Mouse (Mus musculus) G1E (cell line): ENCODE data around the gene Egflam. TPM values are rescaled to one million over a fixed set of nuclear protein-coding genes. Genes with fewer than 3 reads are reported as not detected.

Source experiments
- ATAC-seq: 2 replicates; pipeline ENCODE4 v1.8.0; 2016; ENCODE audit warnings: mild to moderate bottlenecking; ENCODE audit not compliant: insufficient number of reproducible peaks, poor library complexity, low FRiP score, severe bottlenecking; ENCODE audit errors: extremely low read depth
- DNase-seq: peaks from one replicate; pipeline ENCODE4 v3.0.0; 2012; ENCODE audit warnings: low spot score
- H3K27me3 ChIP-seq: 2 replicates; pipeline ENCODE4 v1.6.1; 2012; ENCODE audit warnings: mild to moderate bottlenecking, low read length, inconsistent platforms; ENCODE audit not compliant: insufficient read depth
- H3K36me3 ChIP-seq: replicated peaks from 2 replicates; pipeline ENCODE3; 2012; ENCODE audit warnings: mild to moderate bottlenecking, inconsistent platforms
- H3K4me1 ChIP-seq: 2 replicates; pipeline ENCODE4 v1.6.1; 2012; ENCODE audit warnings: low read depth, low read length, inconsistent platforms, mixed read lengths; ENCODE audit not compliant: insufficient read depth
- H3K4me3 ChIP-seq: 2 replicates; pipeline ENCODE4 v1.5.1; 2012; ENCODE audit warnings: low read depth, mild to moderate bottlenecking, inconsistent platforms, low read length, moderate library complexity, mixed read lengths
- H3K9me3 ChIP-seq: replicated peaks from 2 replicates; pipeline ENCODE4 v1.6.1; 2012; ENCODE audit warnings: inconsistent platforms
- CTCF ChIP-seq: IDR thresholded peaks from 2 replicates; pipeline ENCODE4 v1.5.1; 2012; ENCODE audit warnings: low read depth, low read length, inconsistent platforms, mixed read lengths
- GATA1 ChIP-seq: IDR thresholded peaks from 2 replicates; pipeline ENCODE4 v1.6.1; 2012; ENCODE audit warnings: borderline replicate concordance, low read length, inconsistent platforms, mixed read lengths
- GATA2 ChIP-seq: IDR thresholded peaks from 2 replicates; pipeline ENCODE4 v1.6.1; 2012; ENCODE audit warnings: low read depth, low read length, inconsistent platforms, borderline replicate concordance
- POLR2AphosphoS5 ChIP-seq: IDR thresholded peaks from 2 replicates; pipeline ENCODE4 v1.6.1; 2012; ENCODE audit warnings: low read depth, low read length, inconsistent platforms; ENCODE audit not compliant: insufficient replicate concordance
- TAL1 ChIP-seq: conservative IDR thresholded peaks from 2 replicates; pipeline ENCODE4 v1.6.1; 2012; ENCODE audit warnings: low read depth, low read length, inconsistent platforms, mixed read lengths
- polyA plus RNA-seq: library from polyadenylated mRNA; stranded (reverse); fragments of >175 nt; gene quantifications from 2 replicates; pipeline ENCODE4 v1.2.3, GENCODE M21; 2012
- total RNA-seq, 2 experiments: library from RNA; stranded (forward) in 1 of 2; stranded (reverse) in 1 of 2; fragments of 200-1000 nt in 1 of 2; fragments of >200 nt in 1 of 2; fragmentation: Nextera tagmentation in 1 of 2; gene quantifications; 2 replicates each; pipeline ENCODE4 v1.2.3; 2014 to 2017

Gene Egflam
- total and polyA plus RNA-seq, 3 experiments: 0.05 TPM; not detected in 2

DNA sequence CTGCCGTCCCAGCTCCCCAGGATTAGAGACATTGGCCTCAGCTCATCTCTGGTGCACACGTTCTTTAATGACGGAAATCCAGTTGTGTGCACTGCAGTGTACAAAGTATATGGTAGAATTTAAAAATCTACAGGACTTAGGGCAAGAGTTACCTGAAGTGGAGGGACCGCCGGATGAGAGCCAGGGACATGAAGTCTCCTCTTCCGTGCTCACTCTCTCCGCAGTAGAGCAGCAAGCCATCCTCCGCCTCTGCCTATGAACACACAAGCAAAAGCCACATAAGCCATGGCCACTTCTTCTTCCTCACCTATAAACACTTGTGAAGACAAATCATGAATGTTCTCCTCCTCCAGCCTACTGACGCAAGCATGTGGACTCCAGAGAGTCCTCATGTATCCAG is 147.2 kb downstream of the Egflam start:
- no peak for TF ChIP-seq GATA2
- TF ChIP-seq CTCF: no peak
- no peak for TF ChIP-seq POLR2AphosphoS5
- no peak for TF ChIP-seq GATA1
- no peak for TF ChIP-seq TAL1

DNA sequence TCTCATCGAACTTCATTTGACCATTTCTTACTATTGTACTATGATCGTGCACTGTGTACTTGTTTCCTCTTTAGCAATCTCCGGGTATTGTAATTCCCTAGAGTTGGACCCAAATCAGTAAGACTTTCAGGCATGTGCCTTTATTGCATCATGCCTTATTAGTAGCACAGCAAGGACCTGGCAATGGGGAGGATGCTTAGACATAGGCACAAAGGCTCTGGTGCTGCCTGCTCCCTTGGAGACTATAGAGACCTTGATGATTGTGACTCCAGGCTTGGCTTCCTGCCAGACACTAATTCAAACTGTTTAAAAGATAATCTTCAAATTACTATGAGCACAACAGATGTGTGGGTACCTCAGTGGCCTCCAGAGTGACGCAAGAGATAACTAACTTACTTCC is 149.0 kb downstream of the Egflam start:
- Histone ChIP-seq H3K9me3 (no peaks in the 10 kb centered on the region), H3K36me3 (no peaks in the 10 kb centered on the region), H3K27me3 (peaks cover 19% of the 10 kb centered on the region), H3K4me3 (no peak overlapping the region), H3K4me1 (no peaks in the 10 kb centered on the region)
- TF ChIP-seq CTCF: no peak
- no peak for TF ChIP-seq TAL1
- TF ChIP-seq GATA1: no peak
- no peak for TF ChIP-seq GATA2
- no peak for TF ChIP-seq POLR2AphosphoS5
- no peak for DNase-seq
- ATAC-seq: no peak

More for the DNA sequence above, 147.2 kb downstream of the Egflam start:
- H3K36me3 ChIP-seq: no peaks in the 10 kb centered on the region
- DNase-seq: no peak
- no peak for ATAC-seq
- H3K9me3 ChIP-seq: no peaks in the 10 kb centered on the region
- no peak overlapping the region for H3K4me3 ChIP-seq
- H3K27me3 ChIP-seq: peaks cover 13% of the 10 kb centered on the region
- no peaks in the 10 kb centered on the region for H3K4me1 ChIP-seq

DNA sequence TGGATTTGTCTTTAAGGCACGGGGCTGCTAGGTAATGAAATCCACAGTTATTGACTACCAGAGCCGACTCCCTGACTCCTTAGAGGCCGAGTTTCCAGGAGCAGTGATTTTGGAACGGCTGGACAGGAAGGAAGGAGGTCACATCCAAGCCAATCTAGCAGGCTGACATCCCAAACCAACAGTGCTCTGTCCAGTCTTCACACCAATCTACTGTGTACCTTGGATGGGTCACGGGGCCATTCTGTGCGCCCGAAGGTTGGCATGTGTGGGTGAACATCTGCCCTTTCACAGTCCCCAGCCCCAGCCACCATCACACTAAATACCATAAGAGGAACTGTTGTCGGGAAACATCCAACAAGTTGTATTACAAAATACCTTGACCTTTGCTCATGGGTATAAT is 150.9 kb downstream of the Egflam start:
- Histone ChIP-seq H3K4me1 (no peaks in the 10 kb centered on the region), H3K27me3 (peaks cover 23% of the 10 kb centered on the region), H3K4me3 (no peak overlapping the region), H3K9me3 (no peaks in the 10 kb centered on the region), H3K36me3 (no peaks in the 10 kb centered on the region)
- DNase-seq: no peak
- ATAC-seq: no peak
- TF ChIP-seq CTCF (no peak), GATA1 (no peak), TAL1 (no peak), GATA2 (no peak), POLR2AphosphoS5 (no peak)

DNA sequence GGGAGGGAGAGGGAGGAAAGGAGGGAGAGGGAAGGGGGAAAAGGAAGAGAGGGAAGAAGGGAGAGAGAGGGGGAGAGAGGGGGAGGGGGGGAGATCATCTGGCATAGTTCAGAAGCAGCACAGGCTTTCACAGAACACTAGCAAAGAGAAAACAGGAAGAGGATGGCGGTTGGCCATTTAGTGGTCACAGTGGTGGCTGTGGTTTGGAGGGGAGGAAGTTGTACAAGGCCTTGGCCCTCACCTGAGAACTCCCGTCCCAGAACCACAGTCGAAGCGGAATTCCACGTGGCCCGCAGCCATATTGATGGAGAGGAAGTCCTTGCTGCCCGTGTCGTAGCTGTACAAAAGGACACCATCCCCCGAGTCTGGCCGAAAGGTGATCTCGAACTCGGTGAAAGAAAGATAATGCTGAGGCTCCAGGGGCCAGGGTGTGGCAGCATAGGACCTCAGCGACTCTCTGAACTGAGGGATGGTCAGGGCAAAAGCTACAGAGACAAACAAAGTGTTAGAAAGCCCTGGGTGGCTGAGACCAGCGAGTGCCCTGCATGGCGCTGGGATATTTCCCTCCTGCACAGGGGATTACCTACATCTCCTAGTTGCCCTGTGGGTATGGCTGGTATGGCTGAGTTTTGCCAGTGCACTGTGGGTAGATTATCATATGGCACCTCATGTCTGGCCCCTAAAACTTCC is 155.9 kb downstream of the Egflam start:
- Histone ChIP-seq H3K4me1 (no peaks in the 10 kb centered on the region), H3K27me3 (peaks cover 26% of the 10 kb centered on the region), H3K4me3 (no peak overlapping the region), H3K9me3 (no peaks in the 10 kb centered on the region), H3K36me3 (no peaks in the 10 kb centered on the region)
- ATAC-seq (no peak), DNase-seq (no peak)
- TF ChIP-seq GATA2 (no peak), CTCF (no peak), GATA1 (no peak), POLR2AphosphoS5 (no peak)

DNA sequence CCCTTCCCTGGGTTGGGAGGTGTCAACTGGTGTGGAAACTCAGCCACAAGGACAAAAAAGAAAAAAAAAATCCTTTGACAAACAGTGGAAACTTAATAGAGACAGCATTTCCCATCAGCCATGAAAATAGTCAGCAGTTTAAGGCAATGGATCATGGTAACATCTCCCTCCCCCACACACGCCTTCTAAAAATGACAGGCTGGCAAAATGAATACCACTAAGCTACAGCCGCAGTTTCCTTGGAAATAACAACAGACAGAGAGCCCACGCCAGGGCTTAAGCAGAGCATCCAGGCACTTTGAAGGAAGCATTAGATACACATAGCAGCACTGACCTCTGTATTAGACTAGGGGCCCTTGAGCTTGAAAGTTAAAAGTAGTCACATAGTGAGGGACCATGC is 157.2 kb downstream of the Egflam start:
- H3K27me3 ChIP-seq: peaks cover 17% of the 10 kb centered on the region
- TF ChIP-seq GATA2 (no peak), TAL1 (no peak)

DNA sequence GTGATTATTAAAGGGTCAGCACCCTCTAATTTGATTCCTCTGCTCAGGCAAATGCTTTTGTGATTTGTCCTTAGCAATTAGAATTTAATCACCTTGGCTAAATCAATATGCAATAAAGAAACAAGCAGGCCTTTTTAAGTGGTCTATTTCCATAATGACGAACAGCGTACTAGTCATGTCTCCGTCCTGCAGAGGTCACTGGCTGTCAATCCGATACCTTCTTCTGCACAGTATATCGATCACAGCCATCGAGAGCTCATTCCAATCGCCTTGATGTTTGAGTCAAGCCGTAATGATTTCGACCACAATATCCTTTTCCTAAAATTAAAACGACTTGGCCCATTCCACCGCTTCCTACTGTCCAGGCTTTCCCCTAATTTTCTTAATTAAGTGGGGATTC is 158.3 kb downstream of the Egflam start:
- DNase-seq (no peak), ATAC-seq (no peak)
- Histone ChIP-seq H3K9me3 (no peaks in the 10 kb centered on the region), H3K4me3 (no peak overlapping the region), H3K4me1 (no peaks in the 10 kb centered on the region), H3K36me3 (no peaks in the 10 kb centered on the region), H3K27me3 (peaks cover 15% of the 10 kb centered on the region)
- TF ChIP-seq POLR2AphosphoS5: no peak
- no peak for TF ChIP-seq GATA2
- TF ChIP-seq TAL1: no peak
- no peak for TF ChIP-seq CTCF
- TF ChIP-seq GATA1: no peak

More for the DNA sequence above, 157.2 kb downstream of the Egflam start:
- Histone ChIP-seq H3K4me3 (no peak overlapping the region), H3K9me3 (no peaks in the 10 kb centered on the region), H3K36me3 (no peaks in the 10 kb centered on the region), H3K4me1 (no peaks in the 10 kb centered on the region)
- DNase-seq: no peak
- no peak for ATAC-seq
